Mouse (Mus musculus): ENCODE results near the gene Tnfrsf1b.

Gene Tnfrsf1b

DNA sequence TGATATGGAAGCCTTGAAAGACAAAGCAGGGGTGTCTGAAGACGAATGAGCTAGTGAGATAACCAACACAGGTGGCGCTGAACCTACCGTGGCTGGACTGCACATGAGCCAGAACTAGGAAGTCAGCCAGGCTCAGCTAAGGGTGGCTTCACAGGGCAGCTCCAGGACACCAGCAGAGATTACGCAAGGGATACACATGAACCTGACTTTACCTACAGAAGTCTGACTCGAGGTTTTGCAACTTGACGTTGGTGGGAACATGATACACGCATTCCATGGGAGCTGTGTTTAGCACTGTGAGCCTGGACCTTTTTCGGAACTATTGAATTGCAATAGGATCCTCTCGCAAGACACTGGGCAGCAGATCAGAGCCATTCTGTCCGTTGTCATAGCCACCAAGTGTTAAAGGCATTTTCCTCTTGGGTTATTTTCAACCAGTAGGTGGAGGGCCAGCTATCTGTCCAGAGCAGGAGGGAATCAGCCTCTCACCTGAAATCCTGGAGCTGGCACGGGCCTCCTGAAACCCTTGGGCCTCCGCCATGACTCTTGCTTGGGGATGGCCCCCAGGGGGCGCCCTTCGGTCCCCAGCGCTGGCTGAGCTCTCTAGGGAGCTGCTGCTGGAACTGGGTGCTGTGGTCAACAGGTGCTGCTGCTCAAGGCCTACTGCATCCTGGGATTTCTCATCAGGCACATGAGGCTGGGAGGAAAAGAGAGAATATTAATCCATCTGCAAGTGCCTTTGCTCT lies 27.3 kb downstream of the Tnfrsf1b start:
- DNase-seq (ENCODE audit: low spot score) = peak; percentile 14

DNA sequence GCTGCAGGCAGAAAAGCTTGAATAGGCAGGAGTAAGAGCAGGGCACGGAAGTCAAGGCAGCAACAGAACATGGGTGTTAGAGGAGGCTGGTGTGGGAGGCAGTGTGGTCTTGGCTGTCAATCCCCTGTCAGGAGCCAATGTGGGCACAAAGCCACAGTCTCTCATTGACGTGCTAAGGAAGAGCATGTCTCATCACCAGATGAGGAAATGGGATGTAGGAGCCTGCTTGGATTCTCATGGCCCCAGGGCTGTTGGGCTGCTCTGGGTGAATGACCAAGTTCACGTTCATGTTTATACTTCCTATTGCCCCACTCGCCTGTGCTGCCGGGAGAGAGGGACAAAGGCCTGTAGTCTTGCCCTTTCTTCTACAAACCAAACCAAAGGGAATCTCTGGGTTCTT lies 28.8 kb downstream of the Tnfrsf1b start:
- no peak for DNase-seq (ENCODE audit: low spot score)

DNA sequence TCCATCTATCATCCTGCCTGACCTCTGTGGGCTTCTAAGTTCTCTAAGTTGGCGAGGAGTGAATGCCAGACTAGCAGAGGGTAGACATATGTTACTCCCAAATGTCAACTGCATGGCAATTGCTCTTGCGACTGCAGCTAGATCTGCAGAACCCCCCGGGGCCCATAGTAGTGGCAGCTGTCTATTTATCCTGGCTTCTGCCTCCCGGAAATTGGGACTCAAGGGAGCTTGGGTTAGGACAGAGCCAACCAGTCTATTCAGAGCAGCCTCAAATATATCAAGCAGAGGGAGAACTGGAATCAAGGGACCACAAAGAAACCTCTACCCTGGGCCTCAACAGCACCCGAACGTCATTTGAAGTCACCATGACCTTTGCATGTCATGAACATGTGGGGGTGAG lies 29.6 kb downstream of the Tnfrsf1b start:
- DNase-seq (ENCODE audit: low spot score) = no peak

DNA sequence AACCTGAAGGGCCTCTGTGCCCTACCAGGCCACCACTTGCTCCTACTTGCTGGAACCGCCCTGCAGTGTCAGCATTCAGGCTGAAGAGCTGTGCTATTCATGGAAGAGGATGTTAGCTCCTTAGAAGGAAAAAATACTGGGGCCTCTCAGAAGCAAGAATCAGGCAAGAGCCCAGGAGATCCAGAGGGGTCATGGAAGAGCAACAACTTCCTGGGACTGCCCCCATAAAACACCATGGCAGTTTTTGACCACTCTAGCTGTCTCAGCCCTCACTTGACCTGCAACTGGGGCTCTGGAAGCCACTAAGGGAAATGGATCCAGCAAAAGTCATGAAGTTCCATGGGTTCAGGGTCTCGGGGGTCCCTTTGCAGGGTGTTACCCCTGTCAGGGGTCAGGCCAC lies 31.3 kb downstream of the Tnfrsf1b start:
- DNase-seq (ENCODE audit: low spot score) = no peak

DNA sequence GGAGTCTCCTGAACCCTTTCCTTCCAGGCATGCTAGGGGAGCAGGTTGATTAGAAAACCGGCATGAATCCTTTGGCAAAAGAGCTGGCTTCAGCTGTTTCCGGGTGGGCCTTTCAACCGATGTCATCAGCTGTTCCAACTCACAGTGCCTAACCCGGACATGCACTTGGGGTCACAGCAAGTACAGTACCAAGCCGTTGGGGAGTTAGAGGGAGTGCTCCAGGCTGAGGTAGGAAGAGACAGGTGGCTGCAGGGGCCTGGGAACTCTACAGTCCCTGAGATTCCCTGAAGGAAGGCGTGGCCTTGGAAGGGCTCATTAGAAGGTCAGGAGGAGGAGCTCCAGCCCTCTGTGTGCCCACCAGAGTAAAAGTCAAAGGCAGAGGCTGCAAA lies 31.9 kb downstream of the Tnfrsf1b start:
- peak; percentile 65 for DNase-seq (ENCODE audit: low spot score)

DNA sequence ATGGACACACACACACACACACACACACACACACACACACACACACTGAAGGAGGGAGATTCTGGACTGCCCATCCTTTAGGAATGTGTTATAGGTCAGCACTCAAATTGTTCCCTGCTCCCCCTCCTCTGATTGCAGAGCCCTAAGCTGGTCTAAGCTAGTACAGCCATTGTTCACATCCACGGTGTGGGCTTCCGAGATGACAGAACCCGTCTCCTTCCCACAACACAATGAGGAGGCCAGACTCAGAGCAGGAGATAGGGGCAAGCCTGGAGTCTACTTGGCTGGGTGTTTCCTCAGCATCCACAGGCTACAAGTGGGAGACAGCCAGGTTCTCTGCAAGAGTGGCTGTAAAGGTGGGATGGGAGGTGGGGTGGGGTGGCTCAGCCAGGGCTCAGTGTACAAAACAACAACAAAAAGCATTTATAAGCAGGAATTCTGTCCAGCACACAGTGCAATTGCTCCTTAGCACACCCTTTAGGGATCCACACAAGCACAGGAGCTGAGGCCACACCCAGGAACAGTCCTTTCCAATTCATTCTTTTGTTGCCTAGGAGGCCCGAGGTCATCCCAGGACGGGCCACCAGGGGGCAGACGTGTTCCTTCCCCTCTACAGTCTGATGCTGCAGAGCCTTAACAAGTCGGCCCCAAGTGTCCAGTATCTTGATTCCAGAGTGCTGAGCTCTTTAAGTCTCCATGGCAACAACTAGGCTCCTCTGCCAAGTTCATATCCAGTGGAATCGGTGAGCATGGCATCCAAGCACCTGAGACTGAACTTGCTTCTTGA lies 32.5 kb downstream of the Tnfrsf1b start:
- peak; percentile 84 for DNase-seq (ENCODE audit: low spot score)

DNA sequence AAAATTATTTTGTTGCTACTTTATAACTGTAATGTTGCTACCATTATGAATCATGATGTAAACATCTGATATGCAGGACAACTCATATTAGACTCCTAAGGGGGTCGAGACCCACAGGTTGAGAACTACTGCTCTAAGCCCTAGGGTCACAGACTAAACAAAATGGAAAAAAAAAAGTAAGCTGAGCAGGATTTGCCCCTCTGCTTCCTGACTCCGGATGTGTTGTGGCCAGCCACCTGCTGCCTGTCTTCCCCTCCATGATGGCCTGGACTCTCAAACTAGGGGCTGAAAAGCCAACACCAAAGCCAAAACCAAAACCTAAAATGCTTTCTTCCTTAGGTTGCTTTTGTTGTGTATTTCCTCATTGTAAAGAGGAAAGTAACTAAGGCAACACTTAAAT lies 35.6 kb downstream of the Tnfrsf1b start:
- DNase-seq (ENCODE audit: low spot score) = no peak

DNA sequence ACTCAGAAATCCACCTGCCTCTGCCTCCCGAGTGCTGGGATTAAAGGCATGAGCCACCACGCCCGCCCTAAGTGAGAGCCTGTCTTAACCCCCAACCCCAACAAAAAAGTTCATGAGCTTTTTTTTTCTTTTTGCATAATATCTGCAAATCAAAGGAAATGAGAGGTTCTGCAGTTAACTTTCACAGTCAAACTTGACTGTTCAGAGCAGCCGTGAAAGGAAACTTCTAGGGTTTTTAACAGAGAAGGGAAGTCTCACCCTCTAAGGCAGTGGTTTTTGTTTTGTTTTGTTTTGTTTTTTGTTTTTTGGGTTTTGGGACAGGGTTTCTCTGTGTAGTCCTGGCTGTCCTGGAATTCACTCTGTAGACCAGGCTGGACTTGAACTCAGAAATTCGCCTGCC lies 36.1 kb downstream of the Tnfrsf1b start:
- DNase-seq (ENCODE audit: low spot score) = no peak

DNA sequence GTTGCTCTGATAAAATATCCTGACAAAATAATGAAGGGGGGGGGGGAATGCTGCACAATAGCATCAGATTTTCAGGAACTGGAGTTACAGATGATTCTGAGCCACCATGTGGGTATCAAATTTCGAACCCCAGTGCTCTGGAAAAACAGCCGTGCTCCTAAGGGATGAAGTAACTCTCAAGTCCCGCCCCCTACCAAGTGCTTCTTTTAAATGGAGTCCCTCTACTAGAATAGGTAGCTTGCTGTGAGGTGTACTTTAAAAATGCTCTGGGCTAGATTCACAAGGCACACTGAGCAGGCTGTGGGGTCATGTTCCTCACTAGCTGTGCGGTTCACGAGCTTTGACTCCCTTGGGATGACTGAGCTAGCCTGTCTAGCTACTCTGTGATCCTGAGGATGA lies 37.0 kb downstream of the Tnfrsf1b start:
- DNase-seq (ENCODE audit: low spot score) = no peak

DNA sequence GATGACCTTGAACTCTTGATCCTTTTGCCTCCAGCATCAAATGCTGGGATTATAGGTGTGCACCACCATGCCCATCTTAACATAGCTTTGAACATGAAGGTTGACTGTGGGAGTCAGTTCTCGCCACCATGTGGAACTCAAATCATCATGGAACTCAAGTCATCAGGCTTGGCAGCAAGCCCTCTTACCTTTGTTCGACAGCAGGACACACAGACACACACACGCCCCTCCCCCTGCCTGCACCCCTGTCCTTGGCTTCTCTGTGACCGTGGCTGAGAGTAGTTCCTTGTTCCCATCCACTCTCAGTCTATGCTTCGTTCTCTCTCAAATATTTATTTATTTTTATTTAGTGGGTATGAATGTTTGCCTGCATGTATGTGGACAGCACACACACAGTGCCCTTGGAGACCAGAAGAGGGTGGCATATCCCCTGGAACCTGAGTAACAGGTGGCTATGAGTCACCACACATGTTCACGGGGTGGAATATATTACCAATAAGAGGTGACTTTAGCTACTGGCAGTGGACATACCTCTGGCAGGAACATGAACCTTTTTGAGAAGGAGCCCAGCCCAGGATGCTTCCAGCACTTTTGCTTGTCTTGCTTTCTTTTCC lies 37.5 kb downstream of the Tnfrsf1b start:
- DNase-seq (ENCODE audit: low spot score) = no peak

DNA sequence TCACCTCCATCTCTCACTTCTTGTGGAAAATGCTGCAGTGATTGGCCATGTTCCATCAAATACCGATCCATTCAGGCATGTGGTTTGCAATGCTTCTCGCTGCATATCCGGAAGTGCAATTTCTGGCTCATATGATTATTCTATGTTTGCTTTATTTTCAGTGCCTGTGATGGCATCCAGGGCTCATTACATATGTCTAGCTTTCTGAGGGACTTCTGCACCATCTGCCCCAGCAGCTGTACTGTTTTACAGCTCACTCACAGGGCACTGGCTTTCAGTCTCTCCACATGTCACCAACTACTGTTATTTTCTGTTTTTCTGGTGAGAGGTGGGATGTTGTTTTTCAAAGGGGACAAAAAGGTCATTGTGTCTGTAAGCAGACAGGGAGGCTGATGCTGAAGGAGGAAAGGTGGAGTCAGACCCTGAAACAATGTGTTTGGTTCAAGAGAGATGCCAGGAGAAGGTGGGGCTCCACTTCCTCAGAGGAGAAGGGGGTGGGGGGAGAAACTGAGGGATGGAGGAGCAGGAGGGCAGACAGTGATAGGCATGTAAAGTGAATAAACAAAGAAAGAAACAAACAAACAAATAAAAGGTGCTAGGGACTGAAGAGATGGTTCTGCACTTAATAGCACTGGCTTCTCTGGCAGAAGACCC lies 38.8 kb downstream of the Tnfrsf1b start:
- no peak for DNase-seq (ENCODE audit: low spot score)

DNA sequence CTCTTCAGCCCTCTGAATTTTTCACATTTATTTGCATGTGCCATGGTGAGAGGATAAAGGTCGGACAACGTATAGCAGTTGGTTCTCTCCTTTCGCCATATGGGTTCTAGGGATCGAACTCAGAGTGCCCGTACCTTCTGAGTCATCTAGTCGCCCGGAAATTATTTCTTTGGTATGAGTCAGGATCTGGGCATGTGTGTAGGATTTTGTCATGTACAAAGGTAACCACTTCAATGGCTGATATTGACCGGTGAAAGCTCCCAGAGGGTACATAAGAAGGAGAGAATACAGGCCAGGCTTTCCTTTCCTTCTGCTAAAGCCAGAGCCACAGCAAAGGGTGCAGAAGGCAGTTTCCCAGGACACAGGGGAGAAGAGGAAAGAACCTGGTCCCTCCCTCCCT lies 41.9 kb downstream of the Tnfrsf1b start:
- no peak for DNase-seq (ENCODE audit: low spot score)

DNA sequence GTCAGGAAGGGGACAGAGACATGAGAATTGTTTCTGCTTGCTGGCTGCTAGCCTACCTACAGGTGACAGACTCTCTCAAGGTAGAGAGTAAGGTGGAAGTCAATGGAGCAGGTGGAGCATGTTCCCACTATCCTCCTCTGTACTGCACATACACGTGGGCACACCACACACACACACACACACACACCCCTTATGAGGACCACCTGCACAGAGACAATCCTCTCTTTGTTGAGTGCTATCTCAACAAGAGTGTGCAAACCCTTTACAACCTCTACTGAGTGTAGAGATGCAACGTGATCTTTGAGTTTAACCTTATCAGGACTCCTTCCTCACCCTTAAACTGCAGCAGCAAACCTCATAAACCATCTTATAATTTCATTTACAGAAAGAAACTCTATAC lies 43.4 kb downstream of the Tnfrsf1b start:
- DNase-seq (ENCODE audit: low spot score) = no peak

DNA sequence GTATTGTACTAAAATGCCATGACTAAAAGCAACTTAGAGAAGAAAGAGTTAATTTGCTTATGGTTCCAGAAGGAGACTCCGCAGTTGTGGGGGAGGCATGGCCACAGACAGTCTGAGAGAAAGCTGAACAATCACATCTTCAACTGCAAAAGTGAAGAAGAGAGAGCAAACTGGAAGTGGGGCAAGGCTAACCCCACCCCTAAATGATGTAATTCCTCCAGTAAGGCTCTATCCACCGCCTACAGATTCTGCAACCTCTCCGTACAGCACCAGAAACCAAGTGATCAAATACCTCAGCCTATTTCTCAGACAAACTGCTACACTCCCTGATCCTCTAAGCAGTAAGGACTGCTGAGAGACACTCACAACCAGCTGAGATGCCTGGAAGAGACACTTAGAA lies 45.2 kb downstream of the Tnfrsf1b start:
- no peak for DNase-seq (ENCODE audit: low spot score)

DNA sequence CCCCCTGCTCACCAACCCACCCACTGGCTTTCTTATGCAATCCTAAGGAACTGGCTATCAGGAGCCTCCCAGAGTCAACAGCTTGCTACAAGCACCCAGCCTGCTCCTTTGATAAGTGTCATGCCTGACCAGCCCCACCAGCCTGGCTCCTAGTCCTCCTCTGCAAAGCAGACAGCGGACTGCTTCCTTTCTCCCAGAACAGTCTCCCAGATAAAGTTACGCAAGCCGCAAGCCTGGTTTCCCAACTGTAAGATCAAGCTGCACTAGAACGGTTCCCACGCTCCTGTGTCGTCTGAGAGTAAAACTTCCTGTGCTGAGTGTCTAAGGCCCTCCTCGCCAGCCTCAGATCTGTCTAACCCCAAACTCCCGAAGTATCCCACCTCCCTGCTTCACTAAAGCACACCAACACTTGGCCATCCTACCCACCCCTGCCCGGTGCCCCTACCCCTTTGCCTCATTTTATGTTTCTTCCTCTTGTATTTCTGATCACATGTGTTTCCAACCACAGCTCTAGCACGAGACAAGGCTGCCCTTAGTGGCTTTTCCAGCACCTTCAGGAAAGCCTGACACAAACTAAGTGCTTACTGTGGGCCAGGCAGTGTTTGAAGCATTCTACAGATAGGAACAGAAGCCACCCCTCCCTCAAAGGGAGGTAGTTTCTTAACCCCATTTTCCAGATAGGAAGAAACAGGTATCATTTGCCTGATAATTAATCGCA lies 46.5 kb downstream of the Tnfrsf1b start:
- DNase-seq (ENCODE audit: low spot score) = no peak

DNA sequence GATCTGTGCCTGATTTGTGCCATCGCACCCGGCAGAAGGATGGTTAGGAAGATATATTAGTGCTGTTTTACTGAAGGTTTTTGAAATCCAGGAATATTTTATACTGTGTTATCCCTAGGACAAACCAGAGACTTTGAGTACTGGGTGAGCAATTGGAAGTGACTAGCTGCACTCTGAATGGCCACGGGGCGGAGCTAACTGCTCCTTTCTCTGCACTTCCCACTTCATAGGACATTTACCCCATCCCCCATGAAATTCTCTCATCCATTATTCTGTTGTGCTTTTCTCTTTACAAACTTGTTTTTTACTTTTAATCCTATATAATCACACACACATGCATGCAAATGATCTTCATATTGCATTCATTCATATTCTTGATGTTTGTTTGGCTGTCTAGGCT lies 50.1 kb downstream of the Tnfrsf1b start:
- DNase-seq (ENCODE audit: low spot score) = no peak

DNA sequence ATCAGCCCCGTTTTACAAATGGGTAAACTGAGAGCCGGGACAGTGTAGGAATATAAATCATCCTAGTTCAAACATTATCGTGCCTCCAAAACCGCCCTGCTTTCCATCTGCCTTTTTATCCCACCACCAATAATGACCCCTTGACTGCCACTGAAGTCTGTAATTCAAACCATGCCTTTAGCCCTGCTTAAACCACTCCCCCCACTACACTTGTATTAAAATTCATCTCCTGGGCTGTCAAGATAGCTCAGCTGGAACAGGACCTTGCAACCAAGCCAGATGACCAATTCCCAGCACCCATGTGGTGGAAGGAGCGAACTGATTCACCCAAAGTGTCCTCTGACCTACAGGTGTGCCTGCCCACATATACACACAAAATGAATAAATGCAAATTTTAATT lies 51.5 kb downstream of the Tnfrsf1b start:
- no peak for DNase-seq (ENCODE audit: low spot score)

DNA sequence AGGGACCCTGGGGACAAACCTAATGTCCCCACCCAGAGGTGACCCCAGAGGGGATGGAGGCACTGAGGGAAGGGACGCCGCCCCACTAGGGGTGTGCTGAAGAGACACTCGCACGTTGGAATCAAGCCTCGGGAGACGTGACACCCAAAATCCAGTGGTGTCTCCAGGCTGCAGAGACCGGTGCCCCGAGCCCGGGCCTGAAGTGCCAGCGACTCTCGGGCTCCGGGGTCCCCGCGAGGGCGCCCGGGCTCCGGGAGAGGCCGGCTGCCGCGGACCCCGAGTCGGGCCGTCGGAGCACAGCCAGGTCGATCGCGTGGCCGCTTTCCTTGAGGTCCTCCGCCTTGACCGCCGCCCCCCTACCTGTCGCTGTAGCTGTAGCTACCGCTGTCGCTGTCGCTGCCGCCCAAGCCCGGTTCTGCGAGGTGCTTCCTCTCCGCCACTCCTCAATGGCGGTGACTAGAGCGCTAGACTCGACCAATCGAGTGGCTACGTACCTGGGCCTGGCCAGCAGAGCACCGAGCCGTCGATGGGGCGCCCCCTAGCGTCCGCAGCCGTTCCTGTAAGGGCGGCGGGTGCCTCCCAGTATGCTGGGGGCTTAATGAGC lies 52.0 kb downstream of the Tnfrsf1b start, which contains the start of gene Vps13d:
Gene Vps13d, minus strand, starts transcription at position 447 of the 604 bp plus-strand sequence.
- DNase-seq (ENCODE audit: low spot score) = peak; percentile 93

DNA sequence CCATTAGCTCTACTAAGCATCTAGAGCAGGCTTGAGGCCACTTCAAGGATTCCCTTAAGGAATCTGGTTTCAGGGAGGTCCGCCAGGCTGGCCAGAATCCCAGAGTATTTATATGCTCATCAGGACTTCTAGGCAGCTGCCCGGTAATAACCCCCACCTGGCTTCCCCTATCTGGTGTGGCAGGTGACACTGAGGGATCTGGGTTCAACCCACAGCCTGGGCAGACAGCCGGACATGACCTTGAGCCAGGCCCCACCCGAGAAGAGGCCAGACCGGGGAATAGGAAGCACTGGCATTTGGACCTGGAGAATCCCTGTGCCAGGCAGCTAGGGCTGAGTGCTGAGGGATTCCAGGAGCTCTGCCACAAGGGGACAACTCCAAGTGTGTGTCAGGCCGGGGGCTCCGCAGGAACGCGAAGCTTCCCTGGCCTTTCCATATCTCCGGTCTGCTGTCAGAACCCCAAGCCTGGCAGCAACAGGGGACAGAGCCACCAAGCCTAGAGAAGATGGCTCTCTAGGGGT lies 52.6 kb downstream of the Tnfrsf1b start:
- DNase-seq (ENCODE audit: low spot score) = peak; percentile 35

DNA sequence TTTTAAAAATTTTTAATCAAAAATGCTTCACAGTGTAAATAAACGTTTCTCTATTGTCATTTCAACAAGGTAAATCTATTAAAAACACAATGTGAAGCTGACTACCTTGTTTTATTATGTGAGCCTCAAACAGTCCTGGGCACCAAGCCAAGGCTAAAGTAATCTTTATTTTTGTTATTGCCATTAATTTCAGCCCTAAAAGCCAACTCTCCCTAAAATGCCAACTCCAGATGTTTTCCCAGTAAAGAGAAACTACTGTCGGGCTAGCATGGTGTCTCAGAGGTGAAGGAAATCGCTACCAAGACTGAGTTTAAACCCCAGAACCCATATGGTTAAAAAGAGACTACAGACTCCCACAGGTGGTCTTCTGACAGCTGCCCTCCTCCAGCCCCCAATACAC lies 53.3 kb downstream of the Tnfrsf1b start:
- DNase-seq (ENCODE audit: low spot score) = no peak

DNA sequence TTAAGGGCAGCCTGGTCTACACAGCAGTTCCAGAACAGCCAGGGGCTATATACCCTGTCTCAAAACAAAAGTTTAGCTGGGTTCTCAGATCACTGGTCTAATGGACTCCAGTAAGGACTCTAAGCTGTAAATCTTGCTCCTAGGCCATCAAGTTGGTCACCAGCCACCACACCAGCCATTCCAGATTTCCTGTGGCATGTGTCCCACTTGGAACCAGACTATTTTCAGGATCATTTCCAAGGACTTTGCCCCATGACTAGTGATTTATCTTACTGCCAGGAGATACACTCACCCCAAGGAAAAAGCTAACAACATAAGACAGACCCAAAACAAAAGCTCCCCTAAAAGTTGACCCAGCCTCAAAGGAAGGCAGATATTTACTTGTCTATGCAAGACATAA lies 54.0 kb downstream of the Tnfrsf1b start:
- DNase-seq (ENCODE audit: low spot score) = no peak
